Mouse (Mus musculus): Measurements from ENCODE around the gene 1110051M20Rik.

DNA sequence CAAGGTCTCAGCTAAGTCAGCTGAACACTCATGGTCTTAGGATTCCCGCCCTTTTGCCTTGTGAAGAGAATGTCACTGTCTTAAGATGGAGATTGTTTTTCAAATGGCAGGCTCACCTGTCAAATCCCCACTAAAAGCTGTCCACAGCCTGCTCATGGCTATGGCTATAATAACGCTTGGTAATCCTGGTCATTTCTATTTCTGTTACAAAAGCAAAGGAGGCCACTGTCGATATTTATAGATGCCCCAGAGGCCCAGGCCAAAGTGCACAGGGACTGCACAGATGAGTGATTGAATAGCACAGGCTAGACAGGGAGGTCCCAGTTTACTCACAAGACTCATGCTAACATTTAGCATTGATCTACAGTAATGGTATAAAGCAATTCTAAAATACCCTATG lies 15.4 kb downstream of the 1110051M20Rik start:
- no peak for TF ChIP-seq CTCF (IDR thresholded peaks at IDR 0.05; ENCODE audit: low read depth)
- TF ChIP-seq EP300 (IDR thresholded peaks at IDR 0.05; ENCODE audit: low read depth) = no peak

All from liver, embryonic 14.5 days (tissue).